Mouse (Mus musculus) limb, embryonic 10.5 days (tissue): Measurements from ENCODE around the gene Pllp. TPM values are rescaled to one million over a fixed set of nuclear protein-coding genes. Genes with fewer than 3 reads are reported as not detected.

ENCODE experiments used
- DNase-seq: peaks from one replicate; pipeline ENCODE4 v3.0.0-alpha.2; 2017; ENCODE audit warnings: low spot score
- H3K27ac ChIP-seq: fragments of 300-500 bp; sonication (generic); 2 replicates; pipeline ENCODE4 v1.5.1; 2016; ENCODE audit warnings: mild to moderate bottlenecking
- H3K27me3 ChIP-seq: fragments of 300-500 bp; sonication (generic); 2 replicates; pipeline ENCODE4 v1.6.1; 2016; ENCODE audit warnings: low read depth, mild to moderate bottlenecking; ENCODE audit not compliant: poor library complexity, severe bottlenecking
- H3K36me3 ChIP-seq: fragments of 300-500 bp; sonication (generic); 2 replicates; pipeline ENCODE4 v1.6.1; 2016; ENCODE audit warnings: mild to moderate bottlenecking, moderate library complexity
- H3K4me1 ChIP-seq: fragments of 300-500 bp; sonication (generic); 2 replicates; pipeline ENCODE4 v1.6.1; 2016
- H3K4me3 ChIP-seq: fragments of 300-500 bp; sonication (generic); 2 replicates; pipeline ENCODE4 v1.5.1; 2016; ENCODE audit warnings: mild to moderate bottlenecking, moderate library complexity
- H3K9me3 ChIP-seq: fragments of 300-500 bp; sonication (generic); replicated peaks from 2 replicates; pipeline ENCODE4 v1.6.1; 2016; ENCODE audit warnings: mild to moderate bottlenecking
- WGBS: fragments of 180-500 bp; shearing (Covaris S2); methylation state at CpG from one replicate; pipeline ENCODE4 v1.1.7; 2016; 5-methylcytosine and 5-hydroxymethylcytosine counted together
- polyA plus RNA-seq: library from polyadenylated mRNA; unstranded; fragments of >200 nt; fragmentation: Nextera tagmentation; extraction: Ambion mirVana; gene quantifications from 2 replicates; pipeline ENCODE4 v1.2.1, GENCODE M21; 2016

Gene Pllp
- polyA plus RNA-seq, 1 experiment from 2014 or later: not detected

DNA sequence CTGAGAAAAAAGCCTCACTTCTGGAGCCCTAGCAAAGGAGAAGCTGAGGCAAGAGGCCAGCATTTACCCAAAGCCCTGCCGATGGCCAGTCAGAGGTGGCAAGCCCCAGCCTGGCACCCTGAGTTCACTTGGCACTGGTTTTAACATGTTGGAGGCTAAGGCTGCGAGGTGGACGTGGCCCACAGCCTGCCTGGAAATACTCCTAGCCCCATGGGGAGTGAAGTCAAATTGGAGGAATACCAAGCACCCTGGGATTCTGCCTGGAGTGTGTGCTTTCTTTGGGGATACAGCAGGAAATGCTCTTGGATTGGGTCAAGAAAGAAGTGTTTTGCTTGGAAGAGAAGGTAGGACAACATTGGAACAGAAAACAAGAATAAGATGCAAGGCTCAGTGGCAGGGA, 19.8 kb upstream of the Pllp start:
- Histone ChIP-seq H3K4me3 (no peak overlapping the region), H3K27me3 (no peaks in the 10 kb centered on the region), H3K9me3 (no peaks in the 10 kb centered on the region), H3K27ac (no peak overlapping the region), H3K36me3 (no peaks in the 10 kb centered on the region), H3K4me1 (peaks cover 8% of the 10 kb centered on the region)
- WGBS: 83% methylated on average over 3 of the region's 3 CpGs
- DNase-seq: peak; percentile 16

DNA sequence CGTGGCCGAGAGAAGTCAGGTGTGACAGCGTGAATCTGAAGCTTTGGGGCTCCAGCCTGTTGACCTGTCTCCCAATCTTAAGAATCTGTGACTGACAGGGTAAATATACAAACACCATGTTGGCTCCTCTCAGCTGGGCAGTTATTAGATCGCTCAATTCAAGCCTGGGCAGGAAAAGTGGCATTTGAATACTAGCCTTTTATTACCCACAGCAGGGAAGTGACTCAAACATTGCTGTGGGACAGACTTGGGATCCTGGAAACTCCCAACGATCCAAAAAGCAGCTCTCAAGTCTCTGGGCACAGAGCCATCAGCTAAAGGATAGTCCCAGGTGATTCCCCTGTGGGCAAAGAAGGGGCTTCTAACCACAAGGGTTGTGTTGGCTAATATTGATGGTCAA, 18.5 kb upstream of the Pllp start:
- Histone ChIP-seq H3K36me3 (no peaks in the 10 kb centered on the region), H3K4me3 (no peak overlapping the region), H3K27ac (no peak overlapping the region), H3K27me3 (no peaks in the 10 kb centered on the region), H3K4me1 (peaks cover 18% of the 10 kb centered on the region), H3K9me3 (no peaks in the 10 kb centered on the region)
- WGBS: 75% methylated on average over 5 of the region's 5 CpGs
- no peak for DNase-seq

DNA sequence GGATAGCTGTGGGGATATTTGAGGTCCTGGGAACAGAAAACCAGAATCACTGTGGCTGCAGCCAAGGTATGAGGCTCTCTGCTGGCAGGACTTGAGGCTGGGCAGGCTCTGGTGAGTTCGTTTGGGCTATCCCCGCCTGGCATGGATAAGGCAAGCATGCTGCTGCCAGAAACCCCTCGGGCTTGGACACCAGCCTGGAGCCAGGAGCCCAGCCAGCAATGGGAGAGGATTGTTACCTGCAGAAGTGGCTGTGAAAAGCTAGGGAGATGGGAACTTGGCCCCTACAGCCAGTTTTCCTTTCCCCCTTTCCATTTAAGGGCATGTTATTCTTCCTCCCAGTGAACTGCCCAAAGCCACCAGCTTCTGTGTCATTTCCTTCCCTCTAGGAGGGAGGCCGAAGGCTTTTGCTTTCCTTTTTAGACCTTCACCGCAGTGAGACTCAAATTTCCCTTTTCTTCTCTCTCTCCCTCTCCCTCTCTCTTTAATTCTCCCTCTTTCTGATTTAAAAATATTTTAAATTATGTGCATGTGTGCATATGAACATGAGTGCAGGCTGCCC, 15.2 kb upstream of the Pllp start:
- Histone ChIP-seq H3K4me1 (peaks cover 27% of the 10 kb centered on the region), H3K27me3 (no peaks in the 10 kb centered on the region), H3K4me3 (no peak overlapping the region), H3K9me3 (no peaks in the 10 kb centered on the region), H3K27ac (peak overlapping the region; percentile 61), H3K36me3 (no peaks in the 10 kb centered on the region)
- peak; percentile 22 for DNase-seq
- WGBS: 68% methylated on average over 5 of the region's 5 CpGs

DNA sequence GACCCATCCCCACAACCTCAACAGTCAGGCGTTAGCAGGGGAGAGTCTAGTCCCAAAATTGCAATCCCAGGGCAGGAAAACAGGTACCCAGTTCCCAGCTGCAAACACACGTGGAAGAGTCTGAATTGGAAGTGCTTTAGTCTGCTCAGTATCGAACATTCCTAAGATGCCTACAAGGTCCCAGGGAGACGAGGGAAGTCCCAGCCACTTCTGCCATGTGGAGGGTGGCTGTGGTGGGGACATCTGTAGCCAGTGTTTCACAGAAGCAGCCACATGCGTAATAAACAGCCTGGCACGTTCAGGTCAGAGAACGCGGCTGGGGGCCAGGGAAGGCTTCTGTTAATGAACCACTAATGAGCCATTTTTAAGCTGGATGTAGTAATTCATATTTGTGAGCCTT, 14.3 kb upstream of the Pllp start:
- Histone ChIP-seq H3K9me3 (no peaks in the 10 kb centered on the region), H3K4me3 (no peak overlapping the region), H3K27ac (peak overlapping the region; percentile 66), H3K4me1 (peaks cover 33% of the 10 kb centered on the region), H3K27me3 (no peaks in the 10 kb centered on the region; the same call in 1 of the 2 replicates), H3K36me3 (no peaks in the 10 kb centered on the region)
- peak; percentile 31 for DNase-seq
- 61% methylated on average over 8 of the region's 8 CpGs for WGBS

DNA sequence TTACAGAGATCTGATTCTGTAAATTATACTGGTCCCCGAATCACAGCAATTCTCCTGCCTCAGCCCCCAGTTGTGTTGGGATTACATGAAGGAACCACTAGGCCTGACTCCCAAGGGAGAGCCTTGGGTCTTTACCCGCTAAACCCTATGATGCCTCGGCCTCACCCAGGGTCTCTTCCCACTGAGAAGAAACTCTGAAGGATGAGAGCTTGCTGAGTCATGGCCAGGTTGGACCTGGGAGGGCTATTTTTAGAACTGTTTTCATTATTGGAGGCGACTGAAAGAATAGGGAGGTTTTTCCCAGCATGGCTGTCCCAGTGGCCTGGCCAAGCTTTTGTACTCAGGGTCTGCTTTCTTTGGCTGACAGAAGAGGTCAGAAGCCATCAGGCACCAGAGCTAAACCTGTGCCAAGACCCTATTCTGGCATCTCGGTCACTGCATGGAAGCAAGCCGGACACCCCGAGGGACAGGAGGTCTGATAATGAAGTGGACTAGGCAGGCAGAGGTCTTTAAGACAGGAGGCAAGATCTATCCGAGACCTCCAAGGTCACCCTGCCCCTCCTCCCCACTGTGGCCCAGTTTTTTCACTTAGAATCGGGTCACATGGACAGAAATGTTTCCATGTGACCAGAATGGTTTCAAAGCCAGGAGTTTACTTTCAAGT, 10.8 kb upstream of the Pllp start:
- WGBS: 79% methylated on average over 9 of the region's 9 CpGs
- Histone ChIP-seq H3K9me3 (no peaks in the 10 kb centered on the region), H3K27ac (no peak overlapping the region), H3K36me3 (no peaks in the 10 kb centered on the region), H3K4me3 (no peak overlapping the region), H3K27me3 (no peaks in the 10 kb centered on the region; the same call in 1 of the 2 replicates), H3K4me1 (peaks cover 41% of the 10 kb centered on the region)
- DNase-seq: peak; percentile 27

DNA sequence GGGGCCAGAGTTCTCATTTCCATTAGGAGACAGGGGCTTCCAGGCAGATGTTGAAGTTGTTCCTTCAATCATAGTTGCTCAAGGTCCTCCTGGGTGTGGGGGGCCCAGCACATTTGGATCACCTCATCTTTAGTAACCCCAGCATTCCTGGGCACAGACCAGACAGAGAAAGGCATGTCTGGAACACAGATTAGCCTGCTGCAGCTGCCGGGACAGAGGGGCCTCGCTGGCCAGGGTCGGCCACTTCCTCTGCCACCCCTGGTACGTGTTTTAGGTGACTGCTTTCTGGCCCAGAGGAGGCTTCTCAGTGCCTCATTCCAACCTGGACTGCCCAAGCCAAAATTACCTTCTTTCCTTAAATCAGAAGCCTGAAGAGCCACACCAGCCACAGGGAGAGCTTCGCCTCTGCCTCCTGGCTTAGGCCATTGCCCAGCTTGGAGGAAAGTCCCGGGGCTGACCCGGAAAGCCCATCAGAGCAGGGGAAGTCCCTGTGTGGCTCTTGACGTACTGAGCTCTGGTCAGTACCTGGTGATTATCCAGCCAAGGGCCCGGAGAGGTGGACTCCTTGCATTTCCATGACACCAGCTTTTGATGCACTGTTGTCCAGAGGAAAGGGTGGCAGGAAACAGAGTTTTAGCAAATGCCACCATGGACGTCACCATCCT, 9.6 kb upstream of the Pllp start:
- H3K27ac ChIP-seq: no peak overlapping the region
- no peaks in the 10 kb centered on the region; the same call in 1 of the 2 replicates for H3K27me3 ChIP-seq
- 86% methylated on average over 10 of the region's 10 CpGs for WGBS
- no peaks in the 10 kb centered on the region for H3K9me3 ChIP-seq
- peak; percentile 29 for DNase-seq
- H3K36me3 ChIP-seq: no peaks in the 10 kb centered on the region
- no peak overlapping the region for H3K4me3 ChIP-seq
- peaks cover 33% of the 10 kb centered on the region for H3K4me1 ChIP-seq

DNA sequence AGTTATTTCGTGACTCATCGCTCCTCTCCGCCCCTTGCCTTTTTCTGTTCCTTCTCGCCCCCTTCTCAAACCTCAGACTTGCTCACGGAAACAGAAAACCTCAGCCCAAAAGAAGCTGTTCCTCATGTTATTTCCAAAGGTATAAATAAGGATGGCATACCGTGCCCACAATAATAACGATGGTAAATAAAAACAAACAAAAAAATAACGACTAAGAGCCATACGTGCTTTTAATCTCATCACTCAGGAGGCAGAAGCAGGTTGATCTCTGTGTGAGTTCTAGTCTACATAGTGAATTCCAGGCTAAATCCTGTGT, 8.5 kb upstream of the Pllp start:
- peak overlapping the region; percentile 60 for H3K4me3 ChIP-seq
- H3K27ac ChIP-seq: peak overlapping the region; percentile 30; the same call in 1 of the 2 replicates
- peaks cover 24% of the 10 kb centered on the region for H3K4me1 ChIP-seq
- peaks cover 2% of the 10 kb centered on the region; the same call in 1 of the 2 replicates for H3K27me3 ChIP-seq
- DNase-seq: no peak
- no peaks in the 10 kb centered on the region for H3K36me3 ChIP-seq
- WGBS: 21% methylated on average over 9 of the region's 9 CpGs
- H3K9me3 ChIP-seq: no peaks in the 10 kb centered on the region

DNA sequence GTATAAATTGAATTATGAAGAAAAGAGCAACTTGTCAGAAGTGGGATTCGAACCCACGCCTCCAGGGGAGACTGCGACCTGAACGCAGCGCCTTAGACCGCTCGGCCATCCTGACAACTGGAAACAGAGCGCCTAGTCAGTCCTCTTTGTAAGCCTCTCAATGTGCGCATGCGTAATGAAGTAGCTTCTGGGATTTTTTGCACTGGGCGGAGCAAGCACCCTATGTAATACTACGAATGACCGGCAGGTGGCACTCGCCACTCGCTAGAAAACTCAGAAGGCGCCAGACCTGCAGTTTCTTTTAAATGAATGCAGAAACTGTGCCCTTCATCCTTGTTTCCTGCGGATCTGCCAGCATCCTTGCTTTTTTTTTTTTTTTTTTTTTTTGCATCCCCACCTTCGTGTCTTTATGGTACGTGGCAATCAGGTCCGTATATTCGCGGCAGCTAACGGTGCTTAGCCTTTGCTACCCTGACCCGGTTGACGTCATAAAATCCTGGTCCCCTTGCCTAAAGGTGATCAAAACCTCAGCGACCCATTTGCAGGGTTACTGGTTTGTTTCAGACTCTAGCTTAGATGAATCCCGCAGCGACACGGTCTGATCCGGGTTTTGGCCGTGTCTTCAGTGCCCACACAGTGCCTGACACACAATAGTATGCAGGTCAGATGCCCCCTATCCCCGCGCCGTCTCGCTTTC, 8.0 kb upstream of the Pllp start:
- Histone ChIP-seq H3K4me1 (peaks cover 21% of the 10 kb centered on the region; the same call in 1 of the 2 replicates), H3K27me3 (peaks cover 8% of the 10 kb centered on the region; the same call in 1 of the 2 replicates), H3K9me3 (no peaks in the 10 kb centered on the region), H3K36me3 (no peaks in the 10 kb centered on the region), H3K27ac (peak overlapping the region; percentile 30; the same call in 1 of the 2 replicates), H3K4me3 (peak overlapping the region; percentile 60)
- peak; percentile 100 for DNase-seq
- WGBS: under 1% methylated on average over 35 of the region's 35 CpGs

DNA sequence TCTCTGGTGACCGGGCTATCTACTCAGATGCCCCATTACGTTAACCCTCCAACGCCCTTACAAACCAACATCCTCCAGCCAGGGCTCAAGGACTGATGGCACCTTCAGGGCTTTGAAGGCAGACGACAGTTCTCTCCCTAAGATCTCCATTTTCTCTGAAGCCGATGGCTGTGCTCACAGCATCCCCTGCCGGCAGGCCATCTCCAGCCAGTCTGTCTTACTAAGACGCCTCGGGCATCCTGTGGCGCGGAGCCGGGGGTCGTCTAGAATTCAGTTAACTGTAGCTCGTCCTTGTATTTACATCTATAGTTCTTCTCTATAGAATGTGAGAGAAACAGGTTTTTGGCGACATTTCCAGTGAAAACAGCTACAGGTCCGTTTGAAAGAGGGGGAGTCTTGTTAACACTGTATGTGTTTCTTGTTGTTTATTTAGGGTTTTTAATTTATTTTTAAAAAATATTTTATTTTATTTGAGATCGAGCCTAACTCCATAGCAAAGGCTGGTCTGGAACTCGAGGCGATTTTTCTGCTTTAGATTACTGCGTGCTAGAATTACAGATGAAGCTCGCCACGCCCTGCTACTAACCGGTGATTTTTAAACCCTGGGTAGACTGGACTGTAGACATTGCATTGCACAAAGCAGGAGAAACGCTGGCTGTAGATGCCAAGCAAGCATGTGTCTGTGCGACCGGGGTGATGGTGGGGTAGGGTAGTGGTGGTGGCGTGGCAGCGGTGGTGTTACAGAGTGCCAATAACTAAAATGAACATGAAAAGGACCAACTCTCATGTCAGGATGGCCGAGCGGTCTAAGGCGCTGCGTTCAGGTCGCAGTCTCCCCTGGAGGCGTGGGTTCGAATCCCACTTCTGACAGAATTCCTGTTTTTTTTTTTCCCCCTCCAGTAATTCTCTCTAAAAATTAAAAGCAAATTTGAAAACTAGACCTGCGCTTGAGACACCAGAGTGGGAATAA, 7.1 kb upstream of the Pllp start:
- peak; percentile 85 for DNase-seq
- no peaks in the 10 kb centered on the region for H3K36me3 ChIP-seq
- peaks cover 12% of the 10 kb centered on the region for H3K27me3 ChIP-seq
- H3K4me3 ChIP-seq: peak overlapping the region; percentile 59
- no peak overlapping the region; the same call in 1 of the 2 replicates for H3K27ac ChIP-seq
- WGBS: 1% methylated on average over 35 of the region's 35 CpGs
- peaks cover 21% of the 10 kb centered on the region; the same call in 1 of the 2 replicates for H3K4me1 ChIP-seq
- H3K9me3 ChIP-seq: no peaks in the 10 kb centered on the region

DNA sequence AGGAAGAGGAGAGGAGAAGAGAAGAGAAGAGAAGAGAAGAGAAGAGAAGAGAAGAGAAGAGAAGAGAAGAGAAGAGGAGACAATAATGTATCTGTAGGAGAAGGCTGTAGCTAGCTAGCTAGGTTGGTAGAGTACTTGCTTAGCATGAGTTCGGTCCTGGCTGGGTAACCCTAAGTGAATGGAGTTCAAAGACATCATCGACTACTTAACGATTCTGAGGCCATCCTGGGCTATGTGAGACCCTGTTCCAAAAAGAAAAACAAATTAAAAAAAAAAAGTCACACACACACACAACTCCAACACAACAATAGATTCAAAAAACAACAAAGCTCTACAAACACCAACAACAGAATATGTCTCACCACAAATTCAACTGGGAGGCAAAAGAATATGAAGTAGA, 6.1 kb upstream of the Pllp start:
- 78% methylated on average over 3 of the region's 3 CpGs for WGBS
- Histone ChIP-seq H3K9me3 (no peaks in the 10 kb centered on the region), H3K36me3 (no peaks in the 10 kb centered on the region), H3K4me1 (peaks cover 19% of the 10 kb centered on the region; the same call in 1 of the 2 replicates), H3K27me3 (peaks cover 22% of the 10 kb centered on the region), H3K27ac (no peak overlapping the region), H3K4me3 (peak overlapping the region; percentile 59; the same call in 1 of the 2 replicates)
- DNase-seq: peak; percentile 19

DNA sequence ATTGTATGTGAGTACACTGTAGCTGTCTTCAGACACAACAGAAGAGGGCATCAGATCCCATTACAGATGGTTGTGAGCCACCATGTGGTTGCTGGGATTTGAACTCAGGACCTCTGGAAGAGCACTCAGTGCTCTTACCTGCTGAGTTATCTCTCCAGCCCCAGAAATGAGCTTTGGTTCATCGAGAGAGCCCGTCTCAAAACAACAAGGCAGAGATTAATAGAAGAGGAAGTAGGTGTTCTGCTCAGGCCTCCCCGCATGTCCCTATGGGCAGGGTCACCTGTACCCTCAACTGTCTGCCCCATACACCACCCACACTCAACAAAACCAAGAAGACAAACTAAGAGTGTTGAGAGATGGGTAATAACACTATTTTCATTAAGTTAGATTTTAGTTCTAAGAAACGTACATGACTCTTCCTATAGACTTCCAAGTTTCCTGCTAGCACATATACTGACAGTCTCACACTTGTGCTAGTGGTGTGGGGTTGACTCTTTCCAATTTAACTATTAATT, 4.4 kb upstream of the Pllp start:
- no peak for DNase-seq
- H3K9me3 ChIP-seq: no peaks in the 10 kb centered on the region
- no peaks in the 10 kb centered on the region for H3K36me3 ChIP-seq
- H3K27me3 ChIP-seq: peaks cover 39% of the 10 kb centered on the region
- H3K27ac ChIP-seq: no peak overlapping the region
- no peak overlapping the region for H3K4me3 ChIP-seq
- WGBS: 90% methylated on average over 4 of the region's 4 CpGs
- H3K4me1 ChIP-seq: peaks cover 19% of the 10 kb centered on the region

DNA sequence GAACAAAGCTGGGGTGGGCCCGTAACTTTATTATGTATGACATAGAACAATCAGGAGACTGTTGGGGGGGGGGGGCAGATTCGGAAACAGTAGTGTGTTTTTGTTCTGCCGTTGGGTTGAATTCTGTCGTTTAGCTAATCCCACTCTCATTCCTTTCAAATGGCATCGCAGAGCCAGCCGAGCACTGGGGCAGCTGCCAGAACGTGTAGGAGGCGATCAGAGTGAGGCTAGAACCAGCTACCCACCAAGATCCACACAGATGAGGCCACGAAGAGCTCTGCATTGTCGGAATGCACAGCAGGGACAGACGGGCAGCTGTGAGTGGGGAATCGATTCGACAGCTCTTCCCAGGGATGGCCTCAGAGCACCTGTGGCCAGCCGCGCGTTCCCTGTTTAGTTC, 3.3 kb upstream of the Pllp start:
- Histone ChIP-seq H3K27ac (no peak overlapping the region), H3K9me3 (no peaks in the 10 kb centered on the region), H3K4me3 (no peak overlapping the region), H3K36me3 (no peaks in the 10 kb centered on the region), H3K27me3 (peaks cover 50% of the 10 kb centered on the region), H3K4me1 (peaks cover 19% of the 10 kb centered on the region)
- 78% methylated on average over 16 of the region's 16 CpGs for WGBS
- DNase-seq: no peak
